Mouse (Mus musculus): Measurements from ENCODE around the gene Olfr521. TPM values are rescaled to one million over a fixed set of nuclear protein-coding genes. Genes with fewer than 3 reads are reported as not detected.

Olfr521 gene
- polyA plus RNA-seq, 2 experiments = not detected

DNA sequence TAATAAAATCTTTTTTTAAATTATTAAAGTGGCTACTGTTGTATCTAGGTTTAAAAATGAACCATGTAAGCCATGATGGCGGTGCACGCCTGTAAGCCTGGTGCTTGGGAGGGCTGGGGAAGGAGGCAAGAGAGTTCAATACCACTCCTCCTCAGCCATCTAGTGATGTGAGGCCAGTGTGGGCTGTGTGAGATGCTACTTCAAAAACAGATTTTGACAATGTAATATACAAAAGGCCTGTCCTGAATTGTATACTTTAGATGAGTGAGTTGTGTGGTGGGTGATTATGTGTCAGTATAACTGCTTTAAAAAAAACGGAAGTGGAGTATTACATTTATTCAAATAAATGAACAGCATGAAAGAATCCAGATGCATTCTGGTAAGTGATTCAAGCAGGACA, 23.5 kb downstream of the Olfr521 start:
- no peak for TF ChIP-seq EP300 (IDR thresholded peaks at IDR 0.05; ENCODE audit: low read depth)
- no peak for TF ChIP-seq CTCF (IDR thresholded peaks at IDR 0.05; ENCODE audit: low read depth)
- Histone ChIP-seq H3K4me3 (ENCODE audit: insufficient read depth in 1 of 2, low read depth in 2 of 2, low read length in 2 of 2) (no peak overlapping the region), H3K27ac (no peak overlapping the region), H3K9ac (replicated peaks) (no peak overlapping the region), H3K27me3 (ENCODE audit: control insufficient read depth, insufficient read depth, low read length) (no peaks in the 10 kb centered on the region), H3K4me1 (replicated peaks; ENCODE audit: control insufficient read depth in 2 of 2, insufficient read depth in 2 of 2, low read length in 1 of 2) (no peaks in the 10 kb centered on the region), H3K36me3 (replicated peaks; ENCODE audit: control insufficient read depth, insufficient read depth, low read depth) (no peaks in the 10 kb centered on the region), H3K4me2 (ENCODE audit: low read depth) (no peak overlapping the region), H3K9me3 (ENCODE audit: control insufficient read depth, low read length) (no peaks in the 10 kb centered on the region)
- 74% methylated on average over 3 of the region's 3 CpGs for WGBS (ENCODE audit: insufficient replicate concordance)
- ATAC-seq (ENCODE audit: insufficient read depth) (no peak), DNase-seq (ENCODE audit: low read depth in 3 of 3, low spot score in 3 of 3) (no peak)

DNA sequence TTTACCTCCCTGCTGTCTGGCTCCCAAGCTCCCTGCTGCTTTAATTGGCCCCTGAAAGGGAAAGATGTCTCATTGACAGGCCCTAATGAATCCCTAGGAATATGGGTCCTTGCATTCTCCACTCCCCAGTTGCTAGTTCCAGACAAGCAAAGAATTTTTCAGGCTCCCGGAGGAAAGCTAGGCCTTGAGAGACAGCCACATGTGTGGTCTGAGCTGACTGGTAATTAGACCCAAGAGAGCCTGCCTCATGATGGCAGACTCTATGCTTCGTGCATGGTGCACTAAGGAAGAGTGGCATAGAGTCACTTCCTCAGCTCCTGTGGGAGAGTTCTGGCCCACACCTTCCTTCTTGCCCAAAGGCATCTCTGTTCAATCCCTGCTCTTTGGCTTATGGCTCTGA, 24.6 kb downstream of the Olfr521 start:
- H3K27ac ChIP-seq = no peak overlapping the region

DNA sequence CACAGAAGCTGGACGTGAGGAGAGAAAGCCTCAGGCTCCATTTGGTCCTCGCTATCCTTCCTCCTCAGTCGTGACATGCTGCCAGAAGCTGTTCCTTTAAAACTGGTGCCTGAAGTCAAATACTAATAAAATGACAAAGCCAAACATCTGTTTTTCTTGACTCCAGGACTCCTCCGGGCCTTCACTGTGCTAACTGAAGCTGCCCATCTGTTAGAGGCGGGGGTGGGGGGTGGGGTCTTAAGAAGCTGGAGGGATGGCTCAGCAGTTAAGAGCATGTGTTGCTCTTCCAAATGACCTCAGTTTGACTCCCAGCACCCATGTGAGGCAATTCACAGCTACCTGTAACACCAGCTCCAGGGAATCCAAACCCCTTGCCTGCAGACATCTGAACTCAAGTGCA, 25.3 kb downstream of the Olfr521 start:
- TF ChIP-seq EP300 (IDR thresholded peaks at IDR 0.05; ENCODE audit: low read depth) (no peak), CTCF (IDR thresholded peaks at IDR 0.05; ENCODE audit: low read depth) (no peak)
- Histone ChIP-seq H3K27ac (no peak overlapping the region), H3K9ac (replicated peaks) (no peak overlapping the region), H3K27me3 (ENCODE audit: control insufficient read depth, insufficient read depth, low read length) (no peaks in the 10 kb centered on the region), H3K36me3 (replicated peaks; ENCODE audit: control insufficient read depth, insufficient read depth, low read depth) (no peaks in the 10 kb centered on the region), H3K9me3 (ENCODE audit: control insufficient read depth, low read length) (no peaks in the 10 kb centered on the region), H3K4me2 (ENCODE audit: low read depth) (no peak overlapping the region), H3K4me3 (ENCODE audit: insufficient read depth in 1 of 2, low read depth in 2 of 2, low read length in 2 of 2) (no peak overlapping the region), H3K4me1 (replicated peaks; ENCODE audit: control insufficient read depth in 2 of 2, insufficient read depth in 2 of 2, low read length in 1 of 2) (no peaks in the 10 kb centered on the region)
- DNase-seq (ENCODE audit: low read depth in 3 of 3, low spot score in 3 of 3) (no peak), ATAC-seq (ENCODE audit: insufficient read depth) (no peak)
- WGBS (ENCODE audit: insufficient replicate concordance) = 46% methylated on average over 5 of the region's 5 CpGs

More for the DNA sequence above, 24.6 kb downstream of the Olfr521 start:
- Histone ChIP-seq H3K9me3 (ENCODE audit: control insufficient read depth, low read length) (no peaks in the 10 kb centered on the region), H3K4me2 (ENCODE audit: low read depth) (no peak overlapping the region), H3K9ac (replicated peaks) (no peak overlapping the region), H3K36me3 (replicated peaks; ENCODE audit: control insufficient read depth, insufficient read depth, low read depth) (no peaks in the 10 kb centered on the region), H3K4me3 (ENCODE audit: insufficient read depth in 1 of 2, low read depth in 2 of 2, low read length in 2 of 2) (no peak overlapping the region), H3K27me3 (ENCODE audit: control insufficient read depth, insufficient read depth, low read length) (no peaks in the 10 kb centered on the region), H3K4me1 (replicated peaks; ENCODE audit: control insufficient read depth in 2 of 2, insufficient read depth in 2 of 2, low read length in 1 of 2) (no peaks in the 10 kb centered on the region)
- 54% methylated on average over 2 of the region's 2 CpGs for WGBS (ENCODE audit: insufficient replicate concordance)
- no peak for ATAC-seq (ENCODE audit: insufficient read depth)
- no peak for DNase-seq (ENCODE audit: low read depth in 3 of 3, low spot score in 3 of 3)
- no peak for TF ChIP-seq EP300 (IDR thresholded peaks at IDR 0.05; ENCODE audit: low read depth)
- TF ChIP-seq CTCF (IDR thresholded peaks at IDR 0.05; ENCODE audit: low read depth) = no peak

DNA sequence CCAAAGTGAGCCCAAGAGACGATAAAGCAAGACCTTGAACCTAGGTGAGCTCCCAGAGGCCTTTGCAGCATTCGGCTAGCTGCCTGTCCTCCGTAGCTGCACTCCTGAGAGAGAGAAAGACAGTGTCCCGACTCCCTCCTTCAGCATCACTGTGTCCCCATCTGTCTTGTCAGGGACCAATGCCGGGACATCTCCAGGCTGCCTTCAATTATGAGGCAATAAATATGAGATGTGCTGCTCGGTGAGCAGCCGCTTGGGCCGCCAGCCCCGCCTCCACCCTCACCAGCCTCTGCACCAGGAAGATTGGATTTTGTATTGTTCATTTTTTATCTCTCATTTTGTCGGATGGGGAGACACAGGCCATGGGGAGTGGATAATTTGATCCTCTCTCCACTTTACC, 27.5 kb downstream of the Olfr521 start:
- Histone ChIP-seq H3K27ac (no peak overlapping the region), H3K36me3 (replicated peaks; ENCODE audit: control insufficient read depth, insufficient read depth, low read depth) (no peaks in the 10 kb centered on the region), H3K4me1 (replicated peaks; ENCODE audit: control insufficient read depth in 2 of 2, insufficient read depth in 2 of 2, low read length in 1 of 2) (no peaks in the 10 kb centered on the region; a peak in 1 of 4 replicates), H3K9me3 (ENCODE audit: control insufficient read depth, low read length) (no peaks in the 10 kb centered on the region), H3K27me3 (ENCODE audit: control insufficient read depth, insufficient read depth, low read length) (no peaks in the 10 kb centered on the region), H3K9ac (replicated peaks) (no peak overlapping the region), H3K4me2 (ENCODE audit: low read depth) (no peak overlapping the region), H3K4me3 (ENCODE audit: insufficient read depth in 1 of 2, low read depth in 2 of 2, low read length in 2 of 2) (no peak overlapping the region)
- no peak for DNase-seq (ENCODE audit: low read depth in 3 of 3, low spot score in 3 of 3)
- 69% methylated on average over 10 of the region's 10 CpGs for WGBS (ENCODE audit: insufficient replicate concordance)
- TF ChIP-seq CTCF (IDR thresholded peaks at IDR 0.05; ENCODE audit: low read depth) = no peak
- TF ChIP-seq EP300 (IDR thresholded peaks at IDR 0.05; ENCODE audit: low read depth) = no peak
- ATAC-seq (ENCODE audit: insufficient read depth) = no peak

DNA sequence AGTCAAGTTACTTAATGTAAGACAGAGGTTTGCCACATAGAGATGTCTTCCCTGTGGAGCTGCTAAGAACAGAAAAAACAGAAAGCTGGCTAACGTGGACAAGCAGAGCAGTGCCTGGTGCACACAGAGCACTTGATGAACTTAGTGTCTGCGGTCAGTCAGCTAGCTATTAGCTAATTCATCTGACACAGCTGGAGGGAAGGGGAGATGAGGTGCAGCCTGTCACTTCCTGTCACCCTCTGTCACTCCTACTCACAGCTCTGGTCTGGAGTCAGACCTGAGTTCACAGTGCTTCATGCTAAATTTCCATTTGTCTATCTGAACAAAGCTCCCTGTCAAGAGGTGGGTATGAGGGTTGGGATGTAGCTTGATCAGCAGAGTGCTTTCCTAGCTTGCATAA, 30.8 kb downstream of the Olfr521 start:
- 44% methylated on average over 2 of the region's 2 CpGs for WGBS (ENCODE audit: insufficient replicate concordance)
- Histone ChIP-seq H3K4me2 (ENCODE audit: low read depth) (no peak overlapping the region), H3K9ac (replicated peaks) (no peak overlapping the region), H3K36me3 (replicated peaks; ENCODE audit: control insufficient read depth, insufficient read depth, low read depth) (no peaks in the 10 kb centered on the region), H3K27ac (no peak overlapping the region), H3K27me3 (ENCODE audit: control insufficient read depth, insufficient read depth, low read length) (no peaks in the 10 kb centered on the region), H3K4me3 (ENCODE audit: insufficient read depth in 1 of 2, low read depth in 2 of 2, low read length in 2 of 2) (no peak overlapping the region), H3K9me3 (ENCODE audit: control insufficient read depth, low read length) (no peaks in the 10 kb centered on the region), H3K4me1 (replicated peaks; ENCODE audit: control insufficient read depth in 2 of 2, insufficient read depth in 2 of 2, low read length in 1 of 2) (peaks cover 7% of the 10 kb centered on the region in 2 experiments)
- TF ChIP-seq CTCF (IDR thresholded peaks at IDR 0.05; ENCODE audit: low read depth) (no peak), EP300 (IDR thresholded peaks at IDR 0.05; ENCODE audit: low read depth) (no peak)
- no peak for DNase-seq (ENCODE audit: low read depth in 3 of 3, low spot score in 3 of 3)
- ATAC-seq (ENCODE audit: insufficient read depth) = no peak

Measured in liver, embryonic 14.5 days (tissue).